Mouse (Mus musculus) MEL (cell line): ENCODE results near the gene Rnf144b. TPM values are rescaled to one million over a fixed set of nuclear protein-coding genes. Genes with fewer than 3 reads are reported as not detected.
A peak's percentile ranks its signal among the peaks of the same experiment; 100 is the strongest.

ENCODE experiments used
- DNase-seq: peaks from one replicate; pipeline ENCODE4 v3.0.0; 2011; ENCODE audit warnings: low read depth, low spot score
- H3K27ac ChIP-seq: 2 replicates; pipeline ENCODE4 v1.5.1; 2012; ENCODE audit warnings: low read depth, mild to moderate bottlenecking, control low read depth, low read length, moderate library complexity; ENCODE audit not compliant: control insufficient read depth
- H3K27me3 ChIP-seq, 2 experiments: fragments of 150-350 bp in 1 of 2; sonication (generic) in 1 of 2; 2 replicates each; pipeline ENCODE4 v1.6.1; 2012; ENCODE audit warnings: low read length in 2 of 2, mild to moderate bottlenecking in 2 of 2, improper control_type of control experiment in 1 of 2, moderate library complexity in 1 of 2; ENCODE audit not compliant: insufficient read depth in 2 of 2, control insufficient read depth in 1 of 2
- H3K36me3 ChIP-seq, 2 experiments: 2 replicates each; pipeline ENCODE4 v1.6.1; 2012 to 2014; ENCODE audit warnings: low read length in 2 of 2, improper control_type of control experiment in 1 of 2, inconsistent platforms in 1 of 2, mild to moderate bottlenecking in 1 of 2; ENCODE audit not compliant: insufficient read depth in 2 of 2, control insufficient read depth in 1 of 2
- H3K4me1 ChIP-seq, 2 experiments: fragments of 150-350 bp in 1 of 2; sonication (generic) in 1 of 2; 2 replicates each; pipeline ENCODE4 v1.6.1; 2012; ENCODE audit warnings: low read length in 2 of 2, improper control_type of control experiment in 1 of 2, mild to moderate bottlenecking in 1 of 2; ENCODE audit not compliant: insufficient read depth in 2 of 2, control insufficient read depth in 1 of 2
- H3K4me3 ChIP-seq, 2 experiments: fragments of 150-350 bp in 1 of 2; sonication (generic) in 1 of 2; 2 replicates each; pipeline ENCODE4 v1.5.1; 2012; ENCODE audit warnings: low read depth in 2 of 2, low read length in 2 of 2, mild to moderate bottlenecking in 2 of 2, moderate library complexity in 2 of 2, control low read depth in 1 of 2, improper control_type of control experiment in 1 of 2; ENCODE audit not compliant: control insufficient read depth in 1 of 2, insufficient read depth in 1 of 2
- H3K79me2 ChIP-seq: 2 replicates; pipeline ENCODE4 v1.6.1; 2012; ENCODE audit warnings: mild to moderate bottlenecking, low read length, moderate library complexity; ENCODE audit not compliant: control insufficient read depth, poor library complexity, insufficient read depth
- H3K9ac ChIP-seq: 2 replicates; pipeline ENCODE4 v1.6.1; 2012; ENCODE audit warnings: low read depth, mild to moderate bottlenecking, control low read depth, low read length, moderate library complexity; ENCODE audit not compliant: control insufficient read depth, poor library complexity, severe bottlenecking
- H3K9me3 ChIP-seq: fragments of 150-350 bp; sonication (generic); replicated peaks from 2 replicates; pipeline ENCODE4 v1.6.1; 2012; ENCODE audit warnings: mild to moderate bottlenecking, low read length, improper control_type of control experiment, moderate library complexity; ENCODE audit not compliant: insufficient read depth
- CTCF ChIP-seq, 3 experiments: IDR thresholded peaks in 2 of 3; conservative IDR thresholded peaks in 1 of 3; 2 replicates each; pipeline ENCODE4 v1.5.1; 2011 to 2012; ENCODE audit warnings: low read length in 3 of 3, low read depth in 2 of 3, mild to moderate bottlenecking in 2 of 3, improper control_type of control experiment in 1 of 3, inconsistent platforms in 1 of 3, mixed read lengths in 1 of 3, moderate library complexity in 1 of 3; ENCODE audit not compliant: control insufficient read depth in 1 of 3, insufficient read depth in 1 of 3, poor library complexity in 1 of 3, severe bottlenecking in 1 of 3
- E2F4 ChIP-seq: IDR thresholded peaks from 2 replicates; pipeline ENCODE4 v1.6.1; 2011; ENCODE audit warnings: low read depth, low read length, improper control_type of control experiment, borderline replicate concordance
- HCFC1 ChIP-seq: IDR thresholded peaks from 2 replicates; pipeline ENCODE4 v1.6.1; 2012; ENCODE audit warnings: low read depth, mild to moderate bottlenecking, inconsistent platforms, low read length, improper control_type of control experiment, moderate library complexity
- MAZ ChIP-seq: IDR thresholded peaks from 2 replicates; pipeline ENCODE4 v1.6.1; 2012; ENCODE audit warnings: low read depth, mild to moderate bottlenecking, inconsistent platforms, low read length, improper control_type of control experiment
- MXI1 ChIP-seq: IDR thresholded peaks from 2 replicates; pipeline ENCODE4 v1.6.1; 2011; ENCODE audit warnings: mild to moderate bottlenecking, low read depth, low read length, improper control_type of control experiment
- NELFE ChIP-seq: IDR thresholded peaks from 2 replicates; pipeline ENCODE4 v1.6.1; 2011; ENCODE audit warnings: low read depth, low read length, improper control_type of control experiment
- POLR2A ChIP-seq, 2 experiments: IDR thresholded peaks; 2 replicates each; pipeline ENCODE4 v1.6.1; 2011 to 2012; ENCODE audit warnings: low read length in 2 of 2, mild to moderate bottlenecking in 2 of 2, control low read depth in 1 of 2, improper control_type of control experiment in 1 of 2, low read depth in 1 of 2, moderate library complexity in 1 of 2; ENCODE audit not compliant: control insufficient read depth in 1 of 2, insufficient read depth in 1 of 2, poor library complexity in 1 of 2
- POLR2AphosphoS2 ChIP-seq: IDR thresholded peaks from 2 replicates; pipeline ENCODE4 v1.6.1; 2011; ENCODE audit warnings: low read length, improper control_type of control experiment
- POLR2AphosphoS5 ChIP-seq: IDR thresholded peaks from 2 replicates; pipeline ENCODE4 v1.6.1; 2012; ENCODE audit warnings: low read depth, borderline replicate concordance, mild to moderate bottlenecking, inconsistent platforms, low read length, moderate library complexity, mixed read lengths
- RAD21 ChIP-seq: IDR thresholded peaks from 2 replicates; pipeline ENCODE4 v1.6.1; 2011; ENCODE audit warnings: mild to moderate bottlenecking, low read depth, low read length, improper control_type of control experiment
- SMC3 ChIP-seq: IDR thresholded peaks from 2 replicates; pipeline ENCODE4 v1.6.1; 2011; ENCODE audit warnings: low read depth, low read length, improper control_type of control experiment
- TAL1 ChIP-seq: IDR thresholded peaks from 2 replicates; pipeline ENCODE4 v1.6.1; 2012; ENCODE audit warnings: mild to moderate bottlenecking, inconsistent platforms, low read length, moderate library complexity, mixed read lengths
- TBP ChIP-seq: IDR thresholded peaks from 2 replicates; pipeline ENCODE4 v1.8.0; 2011; ENCODE audit warnings: low read depth, low read length, improper control_type of control experiment
- USF1 ChIP-seq: IDR thresholded peaks from 2 replicates; pipeline ENCODE4 v1.6.1; 2014; ENCODE audit warnings: low read depth, mild to moderate bottlenecking, inconsistent platforms, low read length, improper control_type of control experiment, moderate library complexity
- USF2 ChIP-seq, 2 experiments: IDR thresholded peaks; 2 replicates each; pipeline ENCODE4 v1.6.1; 2011 to 2012; ENCODE audit warnings: improper control_type of control experiment in 2 of 2, low read length in 2 of 2, borderline replicate concordance in 1 of 2, inconsistent platforms in 1 of 2, low read depth in 1 of 2, mild to moderate bottlenecking in 1 of 2; ENCODE audit not compliant: insufficient read depth in 1 of 2
- ZC3H11A ChIP-seq: IDR thresholded peaks from 2 replicates; pipeline ENCODE4 v1.6.1; 2012; ENCODE audit warnings: low read depth, mild to moderate bottlenecking, inconsistent platforms, low read length, improper control_type of control experiment
- ZKSCAN1 ChIP-seq: IDR thresholded peaks from 2 replicates; pipeline ENCODE4 v1.6.1; 2012; ENCODE audit warnings: low read depth, mild to moderate bottlenecking, inconsistent platforms, low read length, improper control_type of control experiment, moderate library complexity
- ZNF384 ChIP-seq: IDR thresholded peaks from 2 replicates; pipeline ENCODE4 v1.6.1; 2012; ENCODE audit warnings: low read depth, mild to moderate bottlenecking, inconsistent platforms, low read length, improper control_type of control experiment
- polyA plus RNA-seq, 2 experiments: library from polyadenylated mRNA; stranded (reverse) in 1 of 2; unstranded in 1 of 2; fragments of >175 nt in 1 of 2; fragments of >200 nt in 1 of 2; gene quantifications; 2 replicates each; pipeline versions ENCODE4 v1.2.1 to v1.2.4; 2012; ENCODE audit warnings: low replicate concordance in 2 of 2, low read depth in 1 of 2; ENCODE audit not compliant: insufficient read length in 2 of 2, insufficient read depth in 1 of 2, missing spikeins in 1 of 2
- total RNA-seq: library from RNA; depleted of rRNA; stranded (reverse); fragments of 300-350 nt; gene quantifications from 2 replicates; pipeline ENCODE4 v1.2.3, GENCODE M21; 2012

Rnf144b gene
- total and polyA plus RNA-seq, 3 experiments, result not detected

DNA sequence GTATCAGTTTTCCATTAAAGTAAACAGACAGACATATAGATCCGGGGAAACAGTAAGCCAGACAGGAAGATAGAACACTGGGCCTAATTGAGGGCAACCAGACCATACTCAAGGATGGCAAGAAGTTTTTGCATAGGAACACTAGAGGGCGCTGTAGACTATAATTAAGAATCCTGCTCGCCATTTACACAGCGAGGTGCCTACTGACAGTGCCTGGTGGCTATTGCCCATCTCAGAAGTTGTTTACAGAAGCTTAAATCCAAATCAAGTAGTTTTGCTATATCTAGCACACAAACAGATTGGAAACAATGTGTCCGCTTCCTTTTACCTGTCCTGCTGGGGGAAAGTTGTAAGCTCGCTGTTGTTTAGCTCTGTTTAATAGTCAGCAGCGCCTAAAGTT, 29.9 kb downstream of the Rnf144b start:
- H3K27me3 ChIP-seq, result peaks cover 0 to 2% of the 10 kb centered on the region in 2 experiments; a peak in 1 of 4 replicates
- no peak overlapping the region for H3K27ac ChIP-seq
- H3K9ac ChIP-seq, result no peak overlapping the region
- H3K9me3 ChIP-seq, result no peaks in the 10 kb centered on the region
- TF ChIP-seq SMC3 (peak; percentile 59), ZC3H11A (peak; percentile 41; the same call in 1 of the 2 replicates), CTCF (IDR thresholded peaks at IDR 0.05 in 2 of 3, conservative IDR thresholded peaks at IDR 0.05 in 1 of 3; ENCODE audit: control insufficient read depth in 1 of 3, insufficient read depth in 1 of 3, low read depth in 2 of 3, low read length in 3 of 3, poor library complexity in 1 of 3, severe bottlenecking in 1 of 3) (peak; percentile 41 to 66 (median 66)), RAD21 (peak; percentile 69), ZKSCAN1 (no peak), HCFC1 (no peak)
- no peak overlapping the region for H3K4me3 ChIP-seq
- peak; percentile 45 for DNase-seq
- no peaks in the 10 kb centered on the region for H3K4me1 ChIP-seq
- H3K36me3 ChIP-seq, result no peaks in the 10 kb centered on the region
- H3K79me2 ChIP-seq, result no peaks in the 10 kb centered on the region

GRCm38 (mm10) chr13:47153206-47153605, 30.8 kb downstream of the Rnf144b start:
- DNase-seq, result no peak
- TF ChIP-seq MXI1 (no peak), ZNF384 (no peak), TBP (no peak), MAZ (no peak), USF2 (IDR thresholded peaks at IDR 0.05; ENCODE audit: borderline replicate concordance in 1 of 2, insufficient read depth in 1 of 2, low read depth in 1 of 2, low read length in 2 of 2) (no peak), NELFE (no peak), POLR2A (IDR thresholded peaks at IDR 0.05; ENCODE audit: control insufficient read depth in 1 of 2, insufficient read depth in 1 of 2, low read depth in 1 of 2, low read length in 2 of 2, poor library complexity in 1 of 2) (no peak), USF1 (no peak), POLR2AphosphoS2 (no peak)
- TF ChIP-seq, all 39 proteins: peak for 0
- Histone ChIP-seq H3K4me3 (no peak overlapping the region), H3K36me3 (no peaks in the 10 kb centered on the region), H3K9me3 (no peaks in the 10 kb centered on the region), H3K27me3 (peaks cover 0 to 2% of the 10 kb centered on the region in 2 experiments; a peak in 1 of 4 replicates), H3K4me1 (no peaks in the 10 kb centered on the region), H3K9ac (no peak overlapping the region), H3K79me2 (no peaks in the 10 kb centered on the region), H3K27ac (no peak overlapping the region)

GRCm38 (mm10) chr13:47154866-47155265, 32.4 kb downstream of the Rnf144b start:
- Histone ChIP-seq H3K4me3 (no peak overlapping the region), H3K36me3 (no peaks in the 10 kb centered on the region), H3K4me1 (no peaks in the 10 kb centered on the region), H3K79me2 (no peaks in the 10 kb centered on the region), H3K27ac (no peak overlapping the region), H3K9ac (no peak overlapping the region), H3K27me3 (peaks cover 0 to 2% of the 10 kb centered on the region in 2 experiments; a peak in 1 of 4 replicates), H3K9me3 (no peaks in the 10 kb centered on the region)
- no peak for TF ChIP-seq POLR2AphosphoS5
- TF ChIP-seq TAL1, result no peak
- no peak for TF ChIP-seq E2F4
- no peak for DNase-seq
